Mouse (Mus musculus): ENCODE data around the gene Mfap1a. TPM values are rescaled to one million over a fixed set of nuclear protein-coding genes. Genes with fewer than 3 reads are reported as not detected.
A peak's percentile ranks its signal among the peaks of the same experiment; 100 is the strongest.
"Not testable (repeated sequence)": the region's sequence is repeated elsewhere in the genome, so short reads cannot be mapped to it uniquely, and the experiment has no call there.

Mfap1a gene
- polyA plus RNA-seq (2012; rRNA removed): 3.0 and 4.9 TPM in 2 replicates

DNA sequence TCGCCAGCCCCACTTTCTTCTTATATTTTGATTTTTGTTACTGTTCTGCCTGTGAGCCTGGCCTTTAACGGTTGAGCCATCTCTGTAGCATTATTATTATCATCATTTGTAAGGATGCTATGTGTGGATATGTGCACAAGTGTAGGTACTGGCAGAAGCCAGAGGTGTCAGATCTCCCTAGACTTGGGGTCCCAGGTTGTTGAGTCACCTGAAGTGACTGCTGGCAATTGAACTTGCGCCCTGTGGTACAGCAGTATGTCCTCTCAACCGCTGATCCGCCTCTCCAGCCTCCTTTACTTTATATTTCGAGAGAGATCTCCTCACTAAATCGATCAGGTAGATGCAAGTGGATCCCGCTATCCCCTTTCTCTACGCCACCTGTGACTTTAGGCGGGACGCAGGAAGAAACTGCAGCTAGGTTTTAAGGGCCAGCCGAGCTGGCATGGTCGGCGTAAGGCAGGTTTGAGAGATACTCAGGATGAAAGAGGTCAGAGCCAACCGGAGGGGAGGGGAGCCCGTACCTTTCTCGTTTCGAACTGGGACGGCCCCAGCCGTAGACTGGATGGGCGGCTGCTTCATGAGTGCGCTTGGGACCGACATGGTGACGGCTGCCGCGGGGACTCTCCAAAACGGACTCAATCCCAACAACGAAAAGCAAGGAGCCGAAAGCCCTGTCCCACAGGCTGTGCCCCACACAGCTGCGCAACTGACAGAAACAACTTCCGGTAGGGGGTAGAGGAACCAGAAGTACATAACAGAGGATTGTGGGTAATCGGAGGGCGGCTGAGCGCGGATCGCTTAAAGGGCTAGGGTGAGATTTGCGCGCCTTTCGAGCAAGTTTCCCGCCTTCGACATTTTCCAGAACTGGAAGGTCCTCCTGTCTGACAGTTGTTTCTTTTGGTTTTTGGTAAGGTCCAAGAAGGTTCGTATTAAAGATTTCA lies at the start of gene Mfap1a, which contains the start of gene Wdr76:
TSS of gene Mfap1a (minus strand) at position 724 of the 941 bp plus-strand sequence.
TSS of gene Wdr76 (plus strand) at position 782 of the 941 bp plus-strand sequence.
- 3% methylated on average over 42 of the region's 42 CpGs for WGBS
- peak within 1 kb of the TSS; percentile 68 for H3K4me3 ChIP-seq (replicated peaks; ENCODE audit: extremely low read depth, low read depth, low read length)
- peak; percentile 98 for TF ChIP-seq POLR2A (IDR thresholded peaks at IDR 0.05; ENCODE audit: borderline replicate concordance, extremely low read depth, low read depth, low read length)
- not testable (repeated sequence) for H3K4me1 ChIP-seq (ENCODE audit: control insufficient read depth, insufficient read depth, low read length)
- peak; percentile 79 for DNase-seq

DNA sequence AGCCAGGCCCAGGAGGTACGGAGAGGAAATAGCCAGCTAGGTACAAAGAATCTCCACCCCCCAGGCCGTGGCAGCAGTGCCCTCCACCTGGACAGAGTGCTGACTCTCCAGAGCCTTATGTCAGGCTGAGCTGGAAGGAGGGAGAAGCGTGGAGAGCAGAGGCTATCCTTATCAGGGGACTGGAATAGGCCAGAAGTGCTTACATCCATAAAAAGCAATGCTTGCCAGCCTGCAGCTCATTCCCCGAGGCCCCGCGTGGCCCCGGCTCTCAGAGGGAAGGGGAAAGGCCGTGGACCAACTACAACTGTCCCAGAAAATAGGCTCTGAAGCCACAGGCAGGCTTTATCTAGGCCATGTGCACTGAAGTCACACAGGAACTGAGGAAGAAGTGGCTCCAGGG lies 44.8 kb upstream of the Mfap1a start:
- TF ChIP-seq POLR2A (IDR thresholded peaks at IDR 0.05; ENCODE audit: borderline replicate concordance, extremely low read depth, low read depth, low read length): no peak
- no peak for TF ChIP-seq CTCF (IDR thresholded peaks at IDR 0.05; ENCODE audit: insufficient read depth, low read length)
- 75% methylated on average over 8 of the region's 8 CpGs for WGBS
- no peak for DNase-seq
- Histone ChIP-seq H3K4me3 (replicated peaks; ENCODE audit: extremely low read depth, low read depth, low read length) (no peak overlapping the region), H3K4me1 (ENCODE audit: control insufficient read depth, insufficient read depth, low read length) (no peaks in the 10 kb centered on the region)

DNA sequence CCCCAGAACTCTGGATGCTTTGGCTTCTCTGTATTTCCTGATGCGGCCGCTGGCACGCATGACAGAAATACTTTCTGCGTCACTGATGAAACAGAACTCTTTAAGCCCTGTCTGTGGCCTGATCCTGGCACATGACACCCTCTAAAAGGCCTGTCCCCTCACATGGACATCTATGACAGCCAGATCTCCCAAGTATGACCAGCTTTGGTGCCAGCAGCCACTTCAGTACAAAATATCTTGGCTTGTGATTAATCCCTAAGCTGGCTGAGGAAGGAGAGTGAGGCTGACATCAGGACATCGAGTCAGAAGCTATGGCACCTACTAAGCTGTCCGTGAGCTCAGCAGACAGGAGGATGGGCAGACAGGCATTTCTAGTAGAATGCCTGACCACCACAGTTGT lies 43.2 kb upstream of the Mfap1a start:
- TF ChIP-seq POLR2A (IDR thresholded peaks at IDR 0.05; ENCODE audit: borderline replicate concordance, extremely low read depth, low read depth, low read length) (no peak), CTCF (IDR thresholded peaks at IDR 0.05; ENCODE audit: insufficient read depth, low read length) (no peak)
- WGBS: 86% methylated on average over 6 of the region's 6 CpGs
- Histone ChIP-seq H3K4me1 (ENCODE audit: control insufficient read depth, insufficient read depth, low read length) (no peaks in the 10 kb centered on the region), H3K4me3 (replicated peaks; ENCODE audit: extremely low read depth, low read depth, low read length) (no peak overlapping the region)
- no peak for DNase-seq

DNA sequence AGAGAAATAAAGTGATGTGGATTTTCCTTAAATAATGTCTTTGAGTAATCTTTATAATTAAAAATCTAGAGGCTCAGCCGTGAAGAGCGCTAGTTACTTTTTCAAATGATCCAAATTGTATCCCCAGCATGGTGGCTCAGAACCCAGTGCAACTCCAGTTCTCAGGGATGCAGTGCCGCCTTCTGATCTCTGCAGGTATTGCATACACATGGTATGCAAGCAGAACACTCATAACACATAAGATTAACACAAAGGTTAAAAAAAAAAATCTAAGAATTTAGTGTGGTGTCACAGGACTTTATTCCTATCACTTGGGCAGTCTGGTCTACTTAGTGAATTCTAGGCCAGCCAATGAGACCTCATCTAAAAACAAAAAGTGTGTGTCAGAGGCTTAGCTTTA lies 38.4 kb upstream of the Mfap1a start:
- 94% methylated on average over 3 of the region's 3 CpGs for WGBS
- no peak for TF ChIP-seq POLR2A (IDR thresholded peaks at IDR 0.05; ENCODE audit: borderline replicate concordance, extremely low read depth, low read depth, low read length)
- TF ChIP-seq CTCF (IDR thresholded peaks at IDR 0.05; ENCODE audit: insufficient read depth, low read length): 0 out of 2 replicates have a peak, but pooled peaks have one; percentile 3
- no peaks in the 10 kb centered on the region for H3K4me1 ChIP-seq (ENCODE audit: control insufficient read depth, insufficient read depth, low read length)
- DNase-seq: no peak
- no peak overlapping the region for H3K4me3 ChIP-seq (replicated peaks; ENCODE audit: extremely low read depth, low read depth, low read length)

DNA sequence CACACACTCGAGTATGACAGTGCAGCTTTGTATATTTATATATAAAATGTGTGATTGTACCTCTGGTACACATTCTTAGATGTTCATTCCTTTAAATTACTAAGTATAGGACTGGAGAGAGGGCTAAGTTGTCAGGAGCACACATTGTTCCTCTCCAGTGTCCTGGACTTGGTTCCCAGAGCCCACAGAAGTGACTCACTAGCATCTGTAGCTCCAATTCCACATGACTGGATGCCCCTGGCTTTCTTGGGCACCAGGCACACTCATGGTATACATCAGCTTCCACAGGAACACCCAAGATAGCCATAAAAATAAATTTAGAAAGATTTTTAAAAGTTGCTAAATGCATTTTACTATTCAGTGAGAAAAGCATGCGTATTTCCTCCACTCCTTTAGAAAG lies 18.6 kb upstream of the Mfap1a start:
- 86% methylated on average over 2 of the region's 2 CpGs for WGBS
- no peak for TF ChIP-seq POLR2A (IDR thresholded peaks at IDR 0.05; ENCODE audit: borderline replicate concordance, extremely low read depth, low read depth, low read length)
- TF ChIP-seq CTCF (IDR thresholded peaks at IDR 0.05; ENCODE audit: insufficient read depth, low read length): no peak
- Histone ChIP-seq H3K4me3 (replicated peaks; ENCODE audit: extremely low read depth, low read depth, low read length) (no peak overlapping the region), H3K4me1 (ENCODE audit: control insufficient read depth, insufficient read depth, low read length) (no peaks in the 10 kb centered on the region)
- DNase-seq: no peak

DNA sequence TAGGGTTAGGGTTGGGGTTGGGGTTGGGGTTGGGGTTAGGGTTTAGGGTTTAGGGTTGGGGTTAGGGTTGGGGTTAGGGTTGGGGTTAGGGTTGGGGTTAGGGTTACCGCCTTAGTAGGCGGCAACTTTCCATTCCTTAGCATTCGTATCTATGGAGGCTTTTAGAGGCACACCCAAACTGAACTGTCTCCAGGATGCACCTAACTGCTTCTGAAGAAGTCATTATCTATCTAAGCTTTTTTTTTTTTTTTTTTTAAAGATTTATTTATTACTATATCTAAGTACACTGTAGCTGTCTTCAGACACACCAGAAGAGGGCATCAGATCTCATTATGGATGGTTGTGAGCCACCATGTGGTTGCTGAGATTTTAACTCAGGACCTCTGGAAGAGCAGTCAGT lies 16.4 kb upstream of the Mfap1a start:
- DNase-seq; H3K4me1 ChIP-seq (ENCODE audit: control insufficient read depth, insufficient read depth, low read length); H3K4me3 ChIP-seq (replicated peaks; ENCODE audit: extremely low read depth, low read depth, low read length): not testable (repeated sequence)
- 98% methylated on average over 3 of the region's 3 CpGs for WGBS

DNA sequence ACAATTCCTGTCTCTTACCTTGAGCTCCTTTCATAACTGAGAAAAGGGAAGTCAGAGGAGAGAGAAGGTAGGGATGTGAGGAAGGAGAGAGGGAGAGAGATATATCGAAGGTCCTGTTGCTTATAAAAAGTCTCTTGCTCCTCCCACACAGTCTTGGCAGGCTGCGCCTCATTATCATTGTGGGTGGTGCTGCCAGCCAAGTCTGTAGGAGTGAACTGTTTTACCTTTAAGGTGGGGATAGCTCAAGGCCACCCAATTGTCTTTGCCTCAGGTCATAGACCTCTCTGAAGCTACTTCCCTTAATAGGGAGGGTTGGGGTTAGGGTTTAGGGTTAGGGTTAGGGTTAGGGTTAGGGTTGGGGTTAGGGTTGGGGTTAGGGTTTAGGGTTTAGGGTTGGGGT lies 15.5 kb upstream of the Mfap1a start:
- no peak for DNase-seq
- 79% methylated on average over 2 of the region's 2 CpGs for WGBS
- H3K4me3 ChIP-seq (replicated peaks; ENCODE audit: extremely low read depth, low read depth, low read length): no peak overlapping the region
- H3K4me1 ChIP-seq (ENCODE audit: control insufficient read depth, insufficient read depth, low read length): no peaks in the 10 kb centered on the region
- TF ChIP-seq POLR2A (IDR thresholded peaks at IDR 0.05; ENCODE audit: borderline replicate concordance, extremely low read depth, low read depth, low read length): no peak
- TF ChIP-seq CTCF (IDR thresholded peaks at IDR 0.05; ENCODE audit: insufficient read depth, low read length): no peak

DNA sequence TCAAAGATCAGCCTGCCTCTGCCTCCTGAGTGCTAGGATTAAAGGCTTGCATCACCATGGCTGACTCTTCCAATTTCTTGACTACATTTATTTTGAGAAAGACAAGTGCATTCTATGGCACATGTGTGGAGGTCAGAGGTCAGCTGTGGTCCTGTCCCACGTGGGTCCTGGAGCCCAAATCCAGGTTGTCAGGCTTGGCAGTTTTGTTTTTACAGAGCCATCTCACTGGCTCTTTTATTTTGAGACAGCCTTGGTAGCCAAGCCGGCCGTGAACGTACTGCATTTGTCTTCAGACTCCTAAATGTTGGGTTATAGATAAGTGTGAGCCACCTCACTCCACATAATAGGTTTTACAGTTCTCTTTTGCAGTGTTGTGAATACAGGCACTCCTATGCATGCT lies 12.2 kb upstream of the Mfap1a start:
- not testable (repeated sequence) for DNase-seq; H3K4me3 ChIP-seq (replicated peaks; ENCODE audit: extremely low read depth, low read depth, low read length); H3K4me1 ChIP-seq (ENCODE audit: control insufficient read depth, insufficient read depth, low read length)
- 92% methylated on average over 4 of the region's 4 CpGs for WGBS

DNA sequence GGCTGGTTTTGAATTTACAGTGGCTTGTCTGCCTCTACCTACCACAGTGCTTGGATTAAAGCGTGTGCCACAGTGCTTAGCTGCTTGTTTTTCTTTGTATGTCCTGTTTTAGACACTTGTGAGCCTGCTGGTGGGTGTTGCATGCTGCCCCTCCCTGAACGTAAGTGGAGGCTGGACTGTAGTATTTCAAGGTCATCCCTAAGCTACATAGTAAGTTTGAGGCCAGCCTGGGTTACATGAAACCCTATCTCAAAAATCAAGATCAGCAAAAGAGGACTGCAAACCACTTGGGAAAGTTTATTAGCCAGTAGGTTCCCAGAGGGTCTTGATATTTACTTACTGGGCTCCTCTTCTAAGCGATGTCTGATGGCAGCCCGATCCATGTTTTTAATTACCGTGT lies 11.6 kb upstream of the Mfap1a start:
- H3K4me3 ChIP-seq (replicated peaks; ENCODE audit: extremely low read depth, low read depth, low read length): no peak overlapping the region
- no peak for DNase-seq
- H3K4me1 ChIP-seq (ENCODE audit: control insufficient read depth, insufficient read depth, low read length): no peaks in the 10 kb centered on the region
- no peak for TF ChIP-seq CTCF (IDR thresholded peaks at IDR 0.05; ENCODE audit: insufficient read depth, low read length)
- no peak for TF ChIP-seq POLR2A (IDR thresholded peaks at IDR 0.05; ENCODE audit: borderline replicate concordance, extremely low read depth, low read depth, low read length)
- 90% methylated on average over 5 of the region's 5 CpGs for WGBS

DNA sequence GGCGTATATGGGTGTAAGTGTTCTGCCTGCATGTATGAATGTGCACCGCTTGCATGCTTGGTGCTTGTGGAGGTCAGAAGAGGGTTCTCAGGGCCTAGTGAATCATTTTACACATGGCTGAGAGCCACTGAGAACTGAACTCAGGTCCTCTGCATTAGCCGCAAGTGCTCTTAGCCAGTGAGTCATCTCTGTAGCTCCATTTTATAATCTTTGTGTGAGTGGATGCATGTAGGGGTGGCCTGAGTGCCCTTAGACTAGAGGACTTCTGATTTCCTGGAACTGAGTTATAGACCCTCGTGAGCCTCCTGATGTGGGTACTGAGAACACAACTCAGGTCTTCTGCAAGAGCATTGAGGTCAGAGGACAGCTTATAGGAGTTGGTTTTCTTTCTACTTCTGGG lies 7.7 kb upstream of the Mfap1a start:
- TF ChIP-seq POLR2A (IDR thresholded peaks at IDR 0.05; ENCODE audit: borderline replicate concordance, extremely low read depth, low read depth, low read length): no peak
- no peak for TF ChIP-seq CTCF (IDR thresholded peaks at IDR 0.05; ENCODE audit: insufficient read depth, low read length)
- Histone ChIP-seq H3K4me3 (replicated peaks; ENCODE audit: extremely low read depth, low read depth, low read length) (no peak overlapping the region), H3K4me1 (ENCODE audit: control insufficient read depth, insufficient read depth, low read length) (no peaks in the 10 kb centered on the region; the same call in 1 of the 2 replicates)
- WGBS: 77% methylated on average over 4 of the region's 4 CpGs
- no peak for DNase-seq

DNA sequence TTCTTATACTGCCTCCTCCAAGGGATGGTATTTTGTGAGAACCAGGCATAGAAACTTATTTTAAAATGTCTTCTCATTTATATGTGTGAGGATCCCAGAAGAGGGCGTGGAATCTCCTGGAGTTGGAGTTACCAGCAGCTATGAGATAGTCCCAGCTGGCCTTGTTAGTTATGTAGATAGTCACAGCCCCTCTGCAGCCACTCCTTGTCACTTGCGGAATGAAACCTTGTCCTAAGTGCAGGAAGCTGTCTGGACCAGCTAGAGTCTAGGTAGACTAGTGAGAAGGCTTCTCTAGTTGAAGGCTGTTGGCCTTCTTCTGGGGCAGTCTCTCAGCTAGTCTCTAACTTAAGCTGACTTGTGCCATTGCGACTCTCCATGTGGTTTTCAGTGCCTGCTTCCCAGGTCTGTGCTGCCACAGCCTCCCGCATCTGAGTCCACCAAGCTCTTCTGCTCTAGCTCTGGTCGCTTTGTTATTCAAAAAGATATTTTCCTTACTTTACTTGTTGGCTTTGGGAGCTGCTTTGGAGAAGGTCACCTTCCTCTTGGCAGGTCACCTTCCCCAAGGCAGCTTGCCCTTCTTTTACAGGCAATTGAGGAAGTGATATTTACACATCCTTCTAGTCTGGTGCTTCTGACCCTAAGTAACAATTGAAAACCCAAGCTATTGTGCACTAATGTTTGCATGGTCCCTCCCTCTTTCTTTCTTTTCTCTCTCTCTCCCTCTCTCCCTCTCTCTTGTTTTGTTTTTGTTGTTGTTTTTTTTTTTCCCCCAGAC lies 6.7 kb upstream of the Mfap1a start:
- not testable (repeated sequence) for H3K4me1 ChIP-seq (ENCODE audit: control insufficient read depth, insufficient read depth, low read length); H3K4me3 ChIP-seq (replicated peaks; ENCODE audit: extremely low read depth, low read depth, low read length); DNase-seq
- 84% methylated on average over 5 of the region's 5 CpGs for WGBS
